In genomic region chr10:88426158-88426816, GRCm38 (mm10) we compare ENCODE assay signal across 9 mouse cellular contexts. TPM values are rescaled to one million over a fixed set of nuclear protein-coding genes. Genes with fewer than 3 reads are reported as not detected.
DNase-seq lines count a peak whose midpoint lies in the region; ATAC-seq lines count a peak whose summit lies in the region.
"Had no signal": no experiment of that assay in that cellular context is flagged by ENCODE, and none has a peak within 500 bp of the region (broad histone marks: within the 10 kb centered on the region; RNA-seq: fewer than 3 reads in every experiment).

No protein-coding gene starts in this region.

- no peak overlapping the region for H3K4me2 ChIP-seq in forebrain, embryonic 12.5 days
- H3K4me2 ChIP-seq in intestine, embryonic 14.5 days (ENCODE audit: low read length), result no peak overlapping the region
- H3K4me2 ChIP-seq in limb, embryonic 11.5 days (ENCODE audit: low read depth, severe bottlenecking), result no peak overlapping the region
- H3K4me2 ChIP-seq: heart, embryonic 13.5 days had no signal

- ATAC-seq in forebrain, embryonic 12.5 days (ENCODE audit: low FRiP score), result peak; percentile 77; the same call in 1 of the 2 replicates
- peak; percentile 83; the same call in 1 of the 2 replicates for ATAC-seq in intestine, embryonic 14.5 days (replicated peaks; ENCODE audit: low FRiP score, low TSS enrichment, low read depth)
- ATAC-seq in limb, embryonic 11.5 days (ENCODE audit: insufficient number of reproducible peaks, low FRiP score, low TSS enrichment, low read depth), result no peak

- no peaks in the 10 kb centered on the region for H3K4me1 ChIP-seq in forebrain, embryonic 12.5 days
- H3K4me1 ChIP-seq in intestine, embryonic 14.5 days (replicated peaks; ENCODE audit: control insufficient read depth, insufficient read depth, low read length), result no peaks in the 10 kb centered on the region
- no peaks in the 10 kb centered on the region for H3K4me1 ChIP-seq in limb, embryonic 11.5 days (ENCODE audit: control insufficient read depth, insufficient read depth, low read length)

- H3K27me3 ChIP-seq in forebrain, embryonic 12.5 days, result no peaks in the 10 kb centered on the region
- no peaks in the 10 kb centered on the region for H3K27me3 ChIP-seq in intestine, embryonic 14.5 days (replicated peaks; ENCODE audit: control insufficient read depth, insufficient read depth, low read length)
- no peaks in the 10 kb centered on the region for H3K27me3 ChIP-seq in limb, embryonic 11.5 days (ENCODE audit: control insufficient read depth, insufficient read depth, low read length)
- H3K27me3 ChIP-seq: heart, embryonic 13.5 days had no signal

- H3K9me3 ChIP-seq in forebrain, embryonic 12.5 days, result no peaks in the 10 kb centered on the region
- no peaks in the 10 kb centered on the region for H3K9me3 ChIP-seq in intestine, embryonic 14.5 days (ENCODE audit: control insufficient read depth, low read length)
- H3K9me3 ChIP-seq in limb, embryonic 11.5 days (ENCODE audit: control insufficient read depth, low read length), result no peaks in the 10 kb centered on the region
- H3K9me3 ChIP-seq: heart, embryonic 13.5 days had no signal

- peaks cover 17% of the 10 kb centered on the region for H3K36me3 ChIP-seq in forebrain, embryonic 12.5 days (replicated peaks)
- peaks cover 15% of the 10 kb centered on the region; the same call in 1 of the 2 replicates for H3K36me3 ChIP-seq in intestine, embryonic 14.5 days (ENCODE audit: control insufficient read depth, insufficient read depth, low read length)
- H3K36me3 ChIP-seq in limb, embryonic 11.5 days (ENCODE audit: control insufficient read depth, insufficient read depth, low read length), result peaks cover 2% of the 10 kb centered on the region; the same call in 1 of the 2 replicates

- WGBS in forebrain, embryonic 12.5 days, result 93% methylated on average over 2 of the region's 2 CpGs
- 90% methylated on average over 2 of the region's 2 CpGs for WGBS in intestine, embryonic 14.5 days
- WGBS in limb, embryonic 11.5 days, result 81% methylated on average over 2 of the region's 2 CpGs

- no peak overlapping the region for H3K4me3 ChIP-seq in forebrain, embryonic 12.5 days (replicated peaks)
- no peak overlapping the region for H3K4me3 ChIP-seq in intestine, embryonic 14.5 days (ENCODE audit: low read depth, low read length)
- no peak overlapping the region for H3K4me3 ChIP-seq in limb, embryonic 11.5 days (ENCODE audit: low read depth, low read length)
- H3K4me3 ChIP-seq: heart, embryonic 13.5 days had no signal

- peak; percentile 86 for DNase-seq in 3T3-L1 (ENCODE audit: low read depth, low spot score)
- DNase-seq in CD8-positive naive resting alpha-beta T cell, adult 2 months (ENCODE audit: low read depth in 2 of 2, low spot score in 2 of 2), result peak; percentile 11 to 52
- peak; percentile 48 for DNase-seq in c-Kit-positive CD71-negative TER-119-negative erythroid progenitor cells, embryonic 14.5 days (ENCODE audit: low read depth)
- no peak for DNase-seq in intestine, embryonic 14.5 days (ENCODE audit: low spot score)
- peak; percentile 56 for DNase-seq in limb, embryonic 11.5 days (ENCODE audit: low spot score)
- DNase-seq in natural killer cell, adult 2 months (ENCODE audit: low spot score in 2 of 2), result peak; percentile 47 to 62
- peak; percentile 73 for DNase-seq in thymus, postnatal 14 days

- no peak overlapping the region for H3K9ac ChIP-seq in forebrain, embryonic 12.5 days
- H3K9ac ChIP-seq in intestine, embryonic 14.5 days (ENCODE audit: low read length), result no peak overlapping the region
- no peak overlapping the region for H3K9ac ChIP-seq in limb, embryonic 11.5 days (ENCODE audit: low read length)
- H3K9ac ChIP-seq: heart, embryonic 13.5 days had no signal

- no peak overlapping the region for H3K27ac ChIP-seq in forebrain, embryonic 12.5 days
- no peak overlapping the region for H3K27ac ChIP-seq in intestine, embryonic 14.5 days (ENCODE audit: low read depth)
- H3K27ac ChIP-seq in limb, embryonic 11.5 days (replicated peaks; ENCODE audit: low read depth, low read length), result no peak overlapping the region
- H3K27ac ChIP-seq: heart, embryonic 13.5 days had no signal

RNA-seq across cellular contexts. Expression of gene Sycp3, which starts 33.1 kb away (rescaled TPM):
- polyA plus RNA-seq in forebrain, embryonic 12.5 days (2016; fragmentation: Nextera tagmentation; extraction: Ambion mirVana), result 0.23 TPM in 1 of 2 replicates, not detected in the other
- polyA plus RNA-seq in intestine, embryonic 14.5 days (2014; fragmentation: Nextera tagmentation; extraction: Ambion mirVana), result 0.23 TPM in 1 of 2 replicates, not detected in the other
- not detected in 2 replicates for polyA plus RNA-seq in limb, embryonic 11.5 days (2014; fragmentation: Nextera tagmentation; extraction: Ambion mirVana)

RNA-seq across cellular contexts. Expression of gene Gnptab, which starts 47.4 kb away (rescaled TPM):
- 12.8 and 13.1 TPM in 2 replicates for polyA plus RNA-seq in forebrain, embryonic 12.5 days (2016; fragmentation: Nextera tagmentation; extraction: Ambion mirVana)
- polyA plus RNA-seq in intestine, embryonic 14.5 days (2014; fragmentation: Nextera tagmentation; extraction: Ambion mirVana), result 14.0 and 14.3 TPM in 2 replicates
- polyA plus RNA-seq in limb, embryonic 11.5 days (2014; fragmentation: Nextera tagmentation; extraction: Ambion mirVana), result 7.4 and 7.5 TPM in 2 replicates

RNA-seq across cellular contexts. Expression of gene Dram1, which starts 47.4 kb away (rescaled TPM):
- 0.40 and 0.50 TPM in 2 replicates for polyA plus RNA-seq in forebrain, embryonic 12.5 days (2016; fragmentation: Nextera tagmentation; extraction: Ambion mirVana)
- polyA plus RNA-seq in intestine, embryonic 14.5 days (2014; fragmentation: Nextera tagmentation; extraction: Ambion mirVana), result 3.1 and 3.6 TPM in 2 replicates
- 0.41 and 0.48 TPM in 2 replicates for polyA plus RNA-seq in limb, embryonic 11.5 days (2014; fragmentation: Nextera tagmentation; extraction: Ambion mirVana)
